Mouse (Mus musculus): ENCODE data around the gene Gm11020. TPM values are rescaled to one million over a fixed set of nuclear protein-coding genes. Genes with fewer than 3 reads are reported as not detected.

Gene Gm11020
- polyA plus RNA-seq, 1 experiment from 2014 or later, result not detected

GRCm38 (mm10) chr8:104346706-104347105 is 25.3 kb downstream of the Gm11020 start:
- peaks cover 51% of the 10 kb centered on the region for H3K36me3 ChIP-seq
- H3K4me1 ChIP-seq, result peaks cover 22% of the 10 kb centered on the region
- H3K4me3 ChIP-seq (replicated peaks), result no peak overlapping the region
- ATAC-seq (replicated peaks; ENCODE audit: low FRiP score), result no peak
- H3K9ac ChIP-seq, result no peak overlapping the region
- H3K27ac ChIP-seq, result no peak overlapping the region
- WGBS, result 58% methylated on average over 12 of the region's 12 CpGs
- no peak overlapping the region for H3K4me2 ChIP-seq
- no peaks in the 10 kb centered on the region for H3K27me3 ChIP-seq
- H3K9me3 ChIP-seq (replicated peaks), result no peaks in the 10 kb centered on the region

GRCm38 (mm10) chr8:104348971-104349370 is 27.6 kb downstream of the Gm11020 start:
- ATAC-seq (replicated peaks; ENCODE audit: low FRiP score), result no peak
- Histone ChIP-seq H3K4me3 (replicated peaks) (no peak overlapping the region), H3K27ac (no peak overlapping the region), H3K27me3 (no peaks in the 10 kb centered on the region), H3K4me1 (0 out of 2 replicates have a peak, but pooled peaks cover 3% of the 10 kb centered on the region), H3K4me2 (no peak overlapping the region), H3K9me3 (replicated peaks) (no peaks in the 10 kb centered on the region), H3K36me3 (peaks cover 65% of the 10 kb centered on the region), H3K9ac (no peak overlapping the region)
- whole genome bisulfite sequencing, result 73% methylated on average over 5 of the region's 5 CpGs

- Histone ChIP-seq H3K4me3 (replicated peaks) (no peak overlapping the region), H3K27me3 (no peaks in the 10 kb centered on the region), H3K36me3 (peaks cover 62% of the 10 kb centered on the region), H3K9ac (no peak overlapping the region), H3K27ac (no peak overlapping the region), H3K9me3 (replicated peaks) (no peaks in the 10 kb centered on the region), H3K4me2 (no peak overlapping the region), H3K4me1 (no peaks in the 10 kb centered on the region)
- ATAC-seq (replicated peaks; ENCODE audit: low FRiP score), result no peak
- 71% methylated on average over 13 of the region's 13 CpGs for WGBS
Measured at GRCm38 (mm10) chr8:104350047-104350446, 28.7 kb downstream of the Gm11020 start.

- no peaks in the 10 kb centered on the region for H3K27me3 ChIP-seq
- no peak overlapping the region for H3K9ac ChIP-seq
- no peaks in the 10 kb centered on the region for H3K4me1 ChIP-seq
- WGBS, result 69% methylated on average over 5 of the region's 5 CpGs
- ATAC-seq (replicated peaks; ENCODE audit: low FRiP score), result 0 out of 2 replicates have a peak, but pooled peaks have one; percentile 54
- H3K27ac ChIP-seq, result no peak overlapping the region
- no peaks in the 10 kb centered on the region for H3K9me3 ChIP-seq (replicated peaks)
- no peak overlapping the region for H3K4me2 ChIP-seq
- no peak overlapping the region for H3K4me3 ChIP-seq (replicated peaks)
- peaks cover 48% of the 10 kb centered on the region for H3K36me3 ChIP-seq
Measured at GRCm38 (mm10) chr8:104353186-104353585, 31.8 kb downstream of the Gm11020 start.

- Histone ChIP-seq H3K4me2 (no peak overlapping the region), H3K4me3 (replicated peaks) (no peak overlapping the region), H3K9me3 (replicated peaks) (no peaks in the 10 kb centered on the region), H3K36me3 (peaks cover 45% of the 10 kb centered on the region), H3K27me3 (no peaks in the 10 kb centered on the region), H3K4me1 (peaks cover 6% of the 10 kb centered on the region), H3K27ac (no peak overlapping the region), H3K9ac (no peak overlapping the region)
- no peak for ATAC-seq (replicated peaks; ENCODE audit: low FRiP score)
- WGBS, result 82% methylated on average over 10 of the region's 10 CpGs
Measured at GRCm38 (mm10) chr8:104354504-104354903, 33.1 kb downstream of the Gm11020 start.

GRCm38 (mm10) chr8:104358637-104359036 is 37.3 kb downstream of the Gm11020 start:
- Histone ChIP-seq H3K27me3 (no peaks in the 10 kb centered on the region), H3K36me3 (peaks cover 31% of the 10 kb centered on the region), H3K4me2 (no peak overlapping the region), H3K4me3 (replicated peaks) (no peak overlapping the region), H3K4me1 (peaks cover 17% of the 10 kb centered on the region), H3K27ac (no peak overlapping the region), H3K9me3 (replicated peaks) (no peaks in the 10 kb centered on the region), H3K9ac (no peak overlapping the region)
- ATAC-seq (replicated peaks; ENCODE audit: low FRiP score), result no peak
- WGBS, result 83% methylated on average over 3 of the region's 3 CpGs

GRCm38 (mm10) chr8:104359778-104360456 is 38.5 kb downstream of the Gm11020 start:
- no peak overlapping the region for H3K4me2 ChIP-seq
- H3K9ac ChIP-seq, result no peak overlapping the region
- no peak overlapping the region for H3K4me3 ChIP-seq (replicated peaks)
- H3K9me3 ChIP-seq (replicated peaks), result no peaks in the 10 kb centered on the region
- ATAC-seq (replicated peaks; ENCODE audit: low FRiP score), result no peak
- WGBS, result 64% methylated on average over 15 of the region's 15 CpGs
- H3K27ac ChIP-seq, result no peak overlapping the region
- H3K36me3 ChIP-seq, result peaks cover 24% of the 10 kb centered on the region
- no peaks in the 10 kb centered on the region for H3K27me3 ChIP-seq
- H3K4me1 ChIP-seq, result peaks cover 19% of the 10 kb centered on the region

- peak; percentile 67 for ATAC-seq (replicated peaks; ENCODE audit: low FRiP score)
- peak overlapping the region; percentile 38 for H3K27ac ChIP-seq
Measured at GRCm38 (mm10) chr8:104365695-104366094, 44.3 kb downstream of the Gm11020 start.

GRCm38 (mm10) chr8:104367398-104367797 is 46.0 kb downstream of the Gm11020 start:
- 46% methylated on average over 5 of the region's 5 CpGs for WGBS
- Histone ChIP-seq H3K9ac (no peak overlapping the region), H3K4me3 (replicated peaks) (no peak overlapping the region), H3K4me1 (peaks cover 43% of the 10 kb centered on the region), H3K36me3 (0 out of 2 replicates have a peak, but pooled peaks cover 3% of the 10 kb centered on the region), H3K9me3 (replicated peaks) (no peaks in the 10 kb centered on the region), H3K4me2 (no peak overlapping the region), H3K27ac (no peak overlapping the region), H3K27me3 (no peaks in the 10 kb centered on the region)
- ATAC-seq (replicated peaks; ENCODE audit: low FRiP score), result no peak

More at GRCm38 (mm10) chr8:104365695-104366094, 44.3 kb downstream of the Gm11020 start:
- no peak overlapping the region for H3K9ac ChIP-seq
- peaks cover 43% of the 10 kb centered on the region for H3K4me1 ChIP-seq
- WGBS, result 83% methylated on average over 9 of the region's 9 CpGs
- no peak overlapping the region for H3K4me3 ChIP-seq (replicated peaks)
- H3K27me3 ChIP-seq, result no peaks in the 10 kb centered on the region
- H3K4me2 ChIP-seq, result no peak overlapping the region
- H3K9me3 ChIP-seq (replicated peaks), result no peaks in the 10 kb centered on the region
- H3K36me3 ChIP-seq, result 0 out of 2 replicates have a peak, but pooled peaks cover 6% of the 10 kb centered on the region

- H3K27me3 ChIP-seq, result no peaks in the 10 kb centered on the region
- no peaks in the 10 kb centered on the region for H3K36me3 ChIP-seq
- no peak overlapping the region for H3K4me2 ChIP-seq
- H3K27ac ChIP-seq, result peak overlapping the region; percentile 41; the same call in 1 of the 2 replicates
- no peak overlapping the region for H3K4me3 ChIP-seq (replicated peaks)
- whole genome bisulfite sequencing, result 82% methylated on average over 12 of the region's 12 CpGs
- no peak overlapping the region for H3K9ac ChIP-seq
- no peaks in the 10 kb centered on the region for H3K9me3 ChIP-seq (replicated peaks)
- ATAC-seq (replicated peaks; ENCODE audit: low FRiP score), result no peak
- H3K4me1 ChIP-seq, result peaks cover 54% of the 10 kb centered on the region
Measured at GRCm38 (mm10) chr8:104369591-104369990, 48.2 kb downstream of the Gm11020 start.

GRCm38 (mm10) chr8:104370071-104370470 is 48.7 kb downstream of the Gm11020 start:
- Histone ChIP-seq H3K4me1 (peaks cover 56% of the 10 kb centered on the region), H3K9ac (no peak overlapping the region), H3K27ac (no peak overlapping the region), H3K36me3 (no peaks in the 10 kb centered on the region), H3K9me3 (replicated peaks) (no peaks in the 10 kb centered on the region), H3K27me3 (no peaks in the 10 kb centered on the region), H3K4me3 (replicated peaks) (no peak overlapping the region), H3K4me2 (no peak overlapping the region)
- WGBS, result 69% methylated on average over 6 of the region's 6 CpGs
- ATAC-seq (replicated peaks; ENCODE audit: low FRiP score), result no peak

- H3K4me3 ChIP-seq (replicated peaks), result no peak overlapping the region
- H3K4me1 ChIP-seq, result peaks cover 58% of the 10 kb centered on the region
- H3K27ac ChIP-seq, result no peak overlapping the region
- 87% methylated on average over 6 of the region's 6 CpGs for WGBS
- no peak overlapping the region for H3K4me2 ChIP-seq
- H3K27me3 ChIP-seq, result no peaks in the 10 kb centered on the region
- no peaks in the 10 kb centered on the region for H3K36me3 ChIP-seq
- H3K9ac ChIP-seq, result no peak overlapping the region
- no peak for ATAC-seq (replicated peaks; ENCODE audit: low FRiP score)
- no peaks in the 10 kb centered on the region for H3K9me3 ChIP-seq (replicated peaks)
Measured at GRCm38 (mm10) chr8:104371121-104371520, 49.8 kb downstream of the Gm11020 start.
